Mouse (Mus musculus): ENCODE data around the gene Gp9. TPM values are rescaled to one million over a fixed set of nuclear protein-coding genes. Genes with fewer than 3 reads are reported as not detected.

Gp9 gene
- polyA plus RNA-seq, 1 experiment = 14.9 TPM

DNA sequence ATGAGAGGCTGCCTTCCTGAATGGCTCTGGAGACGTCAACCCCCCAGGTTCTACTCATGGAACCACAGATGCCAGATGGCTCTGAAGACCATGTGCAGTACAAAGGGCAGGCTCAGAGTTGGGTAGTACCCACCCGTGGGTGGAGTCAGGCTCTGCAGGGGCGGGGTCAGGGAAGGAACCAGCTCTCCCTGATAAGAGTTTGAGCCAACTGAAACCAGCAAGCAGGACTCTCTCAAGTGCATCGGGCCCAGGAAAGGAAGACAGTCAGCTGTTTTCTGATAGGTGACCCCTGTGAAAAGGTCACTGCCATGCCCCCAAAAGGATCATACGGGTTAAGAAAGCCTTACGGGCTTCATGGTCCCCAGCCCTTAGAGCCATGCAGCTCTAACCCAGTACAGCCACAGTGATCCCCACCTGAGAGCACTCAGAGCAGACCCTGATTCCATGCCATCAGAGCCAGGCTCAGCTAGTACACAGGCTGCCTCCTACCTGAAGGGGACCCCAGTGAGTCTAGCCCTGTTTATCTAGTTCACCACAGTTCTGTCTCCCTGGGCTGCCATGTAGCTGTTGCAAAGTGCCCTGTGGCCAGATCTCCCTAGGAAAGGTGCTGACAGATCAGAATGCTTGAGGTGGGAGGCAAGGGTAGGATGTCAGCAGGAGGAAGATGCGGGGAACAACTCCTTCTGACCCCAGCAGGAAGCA lies 13.1 kb downstream of the Gp9 start:
- no peak for TF ChIP-seq CTCF (IDR thresholded peaks at IDR 0.05; ENCODE audit: insufficient read depth, low read length)
- TF ChIP-seq POLR2A (IDR thresholded peaks at IDR 0.05; ENCODE audit: borderline replicate concordance, extremely low read depth, low read depth, low read length) = no peak
- no peak overlapping the region for H3K4me3 ChIP-seq (replicated peaks; ENCODE audit: extremely low read depth, low read depth, low read length)
- peaks cover 11% of the 10 kb centered on the region for H3K4me1 ChIP-seq (ENCODE audit: control insufficient read depth, insufficient read depth, low read length)
- no peak for DNase-seq
- 65% methylated on average over 7 of the region's 7 CpGs for WGBS

GRCm38 (mm10) chr6:87791826-87792225 lies 14.0 kb downstream of the Gp9 start:
- TF ChIP-seq CTCF (IDR thresholded peaks at IDR 0.05; ENCODE audit: insufficient read depth, low read length) = no peak
- no peak for TF ChIP-seq POLR2A (IDR thresholded peaks at IDR 0.05; ENCODE audit: borderline replicate concordance, extremely low read depth, low read depth, low read length)
- Histone ChIP-seq H3K4me3 (replicated peaks; ENCODE audit: extremely low read depth, low read depth, low read length) (no peak overlapping the region), H3K4me1 (ENCODE audit: control insufficient read depth, insufficient read depth, low read length) (peaks cover 11% of the 10 kb centered on the region)
- DNase-seq = no peak
- WGBS = 88% methylated on average over 5 of the region's 5 CpGs

GRCm38 (mm10) chr6:87793821-87794510 lies 16.1 kb downstream of the Gp9 start:
- Histone ChIP-seq H3K4me3 (replicated peaks; ENCODE audit: extremely low read depth, low read depth, low read length) (no peak overlapping the region), H3K4me1 (ENCODE audit: control insufficient read depth, insufficient read depth, low read length) (peaks cover 7% of the 10 kb centered on the region)
- TF ChIP-seq POLR2A (IDR thresholded peaks at IDR 0.05; ENCODE audit: borderline replicate concordance, extremely low read depth, low read depth, low read length) (no peak), CTCF (IDR thresholded peaks at IDR 0.05; ENCODE audit: insufficient read depth, low read length) (no peak)
- no peak for DNase-seq
- 92% methylated on average over 10 of the region's 10 CpGs for WGBS

DNA sequence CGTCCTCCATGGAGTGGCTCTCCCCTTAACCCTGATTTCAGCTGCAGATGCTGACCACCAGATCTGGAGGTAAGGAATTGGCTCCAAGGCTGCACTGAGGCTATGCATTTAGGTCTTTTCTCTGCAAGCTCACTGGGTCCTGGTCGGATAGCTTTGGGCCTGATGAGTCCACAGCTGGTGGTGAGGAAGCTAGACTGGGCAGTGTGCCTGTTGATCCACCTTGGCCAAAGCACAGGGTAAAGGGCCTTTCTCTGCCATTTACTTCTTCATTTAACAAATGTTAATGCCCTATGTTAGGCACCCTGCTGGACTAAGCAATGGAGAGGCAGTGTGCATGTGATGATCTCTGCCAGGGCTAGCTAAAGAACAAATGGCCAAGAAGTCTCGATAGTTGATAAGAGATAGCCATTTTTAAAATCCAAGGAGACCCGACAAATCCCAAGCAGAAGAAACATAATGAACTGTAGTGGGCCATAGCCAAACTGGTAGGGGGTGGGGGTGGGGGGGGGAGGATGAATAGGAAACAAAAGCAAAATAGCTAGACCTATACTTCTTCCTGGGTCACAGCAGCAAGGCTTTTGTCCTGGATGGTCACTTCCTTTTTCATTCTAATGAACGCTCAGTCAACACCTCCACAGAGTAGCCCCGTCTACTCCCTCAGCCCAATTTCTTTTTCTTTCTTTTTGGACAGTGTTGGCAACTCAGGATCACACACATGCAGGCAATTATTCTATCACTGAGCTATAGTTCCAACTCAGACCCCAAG lies 17.7 kb downstream of the Gp9 start:
- 66% methylated on average over 6 of the region's 6 CpGs for WGBS
- no peak for DNase-seq
- TF ChIP-seq POLR2A (IDR thresholded peaks at IDR 0.05; ENCODE audit: borderline replicate concordance, extremely low read depth, low read depth, low read length) (no peak), CTCF (IDR thresholded peaks at IDR 0.05; ENCODE audit: insufficient read depth, low read length) (no peak)
- Histone ChIP-seq H3K4me1 (ENCODE audit: control insufficient read depth, insufficient read depth, low read length) (peaks cover 4% of the 10 kb centered on the region), H3K4me3 (replicated peaks; ENCODE audit: extremely low read depth, low read depth, low read length) (no peak overlapping the region)

DNA sequence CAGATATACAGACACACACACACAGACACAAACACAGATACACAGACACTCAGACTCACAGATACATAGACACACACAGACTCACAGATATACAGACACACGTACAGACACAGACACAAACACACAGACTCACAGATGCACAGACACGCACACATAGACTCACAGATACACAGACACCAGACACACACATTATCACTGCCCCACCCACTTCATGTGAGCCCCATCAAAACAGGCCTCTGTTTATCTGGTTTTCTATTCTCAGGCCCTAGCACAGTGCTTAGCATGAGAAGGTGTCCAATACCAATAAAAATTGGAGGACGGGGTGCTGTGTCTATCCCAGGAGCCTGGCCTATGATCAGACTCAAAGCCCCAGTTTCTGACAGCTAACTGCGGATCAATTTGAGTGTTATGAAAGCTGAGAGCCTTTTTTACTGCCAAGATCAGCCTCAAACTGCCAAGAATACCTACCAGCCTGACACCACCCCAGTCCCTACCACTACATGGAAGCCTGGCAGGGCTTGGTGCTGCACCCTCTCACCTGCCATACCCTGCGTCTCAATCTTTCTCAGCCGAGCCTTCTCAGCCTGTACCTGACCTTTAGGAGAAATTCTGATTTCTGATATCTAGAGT lies 18.5 kb downstream of the Gp9 start:
- WGBS = 81% methylated on average over 6 of the region's 6 CpGs
- TF ChIP-seq CTCF (IDR thresholded peaks at IDR 0.05; ENCODE audit: insufficient read depth, low read length) (no peak), POLR2A (IDR thresholded peaks at IDR 0.05; ENCODE audit: borderline replicate concordance, extremely low read depth, low read depth, low read length) (no peak)
- H3K4me3 ChIP-seq (replicated peaks; ENCODE audit: extremely low read depth, low read depth, low read length) = no peak overlapping the region
- H3K4me1 ChIP-seq (ENCODE audit: control insufficient read depth, insufficient read depth, low read length) = no peaks in the 10 kb centered on the region
- DNase-seq = no peak

DNA sequence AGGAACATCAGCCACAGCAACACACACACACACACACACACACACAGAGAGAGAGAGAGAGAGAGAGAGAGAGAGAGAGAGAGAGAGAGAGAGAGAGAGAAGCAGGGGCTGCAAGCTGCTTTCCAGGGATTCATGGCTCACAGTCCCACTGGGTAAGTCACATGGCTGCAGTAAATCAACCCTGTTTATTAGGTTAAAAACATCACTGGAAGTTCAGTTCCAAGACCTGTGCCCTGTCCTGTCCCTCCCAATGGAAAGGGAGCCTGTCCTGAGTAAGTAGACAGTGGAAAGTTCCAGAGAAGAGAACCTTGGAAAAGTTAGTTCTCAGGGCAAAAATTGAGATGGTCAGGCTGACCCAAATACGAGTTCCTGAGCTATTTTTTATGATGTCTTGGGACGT lies 19.4 kb downstream of the Gp9 start:
- TF ChIP-seq POLR2A (IDR thresholded peaks at IDR 0.05; ENCODE audit: borderline replicate concordance, extremely low read depth, low read depth, low read length) (no peak), CTCF (IDR thresholded peaks at IDR 0.05; ENCODE audit: insufficient read depth, low read length) (no peak)
- Histone ChIP-seq H3K4me3 (replicated peaks; ENCODE audit: extremely low read depth, low read depth, low read length) (no peak overlapping the region), H3K4me1 (ENCODE audit: control insufficient read depth, insufficient read depth, low read length) (no peaks in the 10 kb centered on the region)
- 30% methylated on average over 2 of the region's 2 CpGs for WGBS
- DNase-seq = no peak

- H3K4me1 ChIP-seq (ENCODE audit: control insufficient read depth, insufficient read depth, low read length) = no peaks in the 10 kb centered on the region
- no peak overlapping the region for H3K4me3 ChIP-seq (replicated peaks; ENCODE audit: extremely low read depth, low read depth, low read length)
- TF ChIP-seq POLR2A (IDR thresholded peaks at IDR 0.05; ENCODE audit: borderline replicate concordance, extremely low read depth, low read depth, low read length) (no peak), CTCF (IDR thresholded peaks at IDR 0.05; ENCODE audit: insufficient read depth, low read length) (no peak)
- DNase-seq = no peak
- WGBS = 80% methylated on average over 6 of the region's 6 CpGs
Observed at GRCm38 (mm10) chr6:87799576-87799975, 21.7 kb downstream of the Gp9 start.

DNA sequence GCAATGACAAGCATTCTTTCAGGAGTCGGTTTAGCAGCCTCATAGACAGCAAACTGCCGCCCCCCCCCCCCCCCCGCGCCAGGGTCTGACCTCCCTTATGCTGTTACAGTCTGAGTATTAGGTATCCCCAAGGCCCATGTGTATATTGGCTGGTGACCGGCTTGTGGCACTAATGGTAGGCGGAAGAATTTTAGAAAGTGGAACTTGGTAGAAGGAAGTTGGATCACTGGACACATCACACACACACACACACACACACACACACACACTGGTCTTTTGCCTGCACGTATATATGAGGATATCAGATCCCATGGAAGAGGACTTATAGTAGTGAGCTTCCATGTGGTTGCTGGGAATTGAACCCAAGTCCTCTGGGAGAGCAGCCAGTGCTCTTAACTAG lies 24.6 kb downstream of the Gp9 start:
- H3K4me3 ChIP-seq (replicated peaks; ENCODE audit: extremely low read depth, low read depth, low read length) = no peak overlapping the region
- 91% methylated on average over 7 of the region's 7 CpGs for WGBS
- H3K4me1 ChIP-seq (ENCODE audit: control insufficient read depth, insufficient read depth, low read length) = peaks cover 3% of the 10 kb centered on the region
- DNase-seq = no peak
- TF ChIP-seq POLR2A (IDR thresholded peaks at IDR 0.05; ENCODE audit: borderline replicate concordance, extremely low read depth, low read depth, low read length) (no peak), CTCF (IDR thresholded peaks at IDR 0.05; ENCODE audit: insufficient read depth, low read length) (no peak)

GRCm38 (mm10) chr6:87804036-87804435 lies 26.2 kb downstream of the Gp9 start:
- Histone ChIP-seq H3K4me3 (replicated peaks; ENCODE audit: extremely low read depth, low read depth, low read length) (no peak overlapping the region), H3K4me1 (ENCODE audit: control insufficient read depth, insufficient read depth, low read length) (peaks cover 3% of the 10 kb centered on the region)
- 64% methylated on average over 1 of the region's 1 CpGs for WGBS
- DNase-seq = no peak
- TF ChIP-seq POLR2A (IDR thresholded peaks at IDR 0.05; ENCODE audit: borderline replicate concordance, extremely low read depth, low read depth, low read length) = no peak
- TF ChIP-seq CTCF (IDR thresholded peaks at IDR 0.05; ENCODE audit: insufficient read depth, low read length) = no peak

Measured in lung, adult 2 months (tissue).